Mouse (Mus musculus) limb, embryonic 15.5 days (tissue): ENCODE measurements around the gene Anapc7. TPM values are rescaled to one million over a fixed set of nuclear protein-coding genes. Genes with fewer than 3 reads are reported as not detected.
A peak's percentile ranks its signal among the peaks of the same experiment; 100 is the strongest.

Experiments
- ATAC-seq: fragments of 200-750 bp; cut with Nextera tagmentation; 2 replicates; pipeline ENCODE4 v1.8.0; 2017; ENCODE audit warnings: low read depth, moderate TSS enrichment; ENCODE audit not compliant: insufficient number of reproducible peaks, low FRiP score, low TSS enrichment
- H3K27ac ChIP-seq: fragments of 300-500 bp; sonication (generic); 2 replicates; pipeline ENCODE4 v1.5.1; 2015; ENCODE audit warnings: moderate library complexity, mild to moderate bottlenecking, inconsistent platforms
- H3K27me3 ChIP-seq: fragments of 300-500 bp; sonication (generic); 2 replicates; pipeline ENCODE4 v1.6.1; 2015; ENCODE audit warnings: inconsistent platforms
- H3K36me3 ChIP-seq: fragments of 300-500 bp; sonication (generic); 2 replicates; pipeline ENCODE4 v1.6.1; 2015; ENCODE audit warnings: inconsistent platforms
- H3K4me1 ChIP-seq: fragments of 300-500 bp; sonication (generic); 2 replicates; pipeline ENCODE4 v1.6.1; 2015; ENCODE audit warnings: inconsistent platforms
- H3K4me2 ChIP-seq: fragments of 300-500 bp; sonication (generic); 2 replicates; pipeline ENCODE4 v1.6.1; 2015; ENCODE audit warnings: mild to moderate bottlenecking, inconsistent platforms
- H3K4me3 ChIP-seq: fragments of 300-500 bp; sonication (generic); 2 replicates; pipeline ENCODE4 v1.5.1; 2015; ENCODE audit warnings: mild to moderate bottlenecking, inconsistent platforms
- H3K9ac ChIP-seq: fragments of 300-500 bp; sonication (generic); 2 replicates; pipeline ENCODE4 v1.6.1; 2015; ENCODE audit warnings: inconsistent platforms
- H3K9me3 ChIP-seq: fragments of 300-500 bp; sonication (generic); 2 replicates; pipeline ENCODE4 v1.6.1; 2016; ENCODE audit warnings: inconsistent platforms
- WGBS: fragments of 180-500 bp; shearing (Covaris S2); methylation state at CpG from one replicate; pipeline ENCODE4 v1.1.7; 2015; 5-methylcytosine and 5-hydroxymethylcytosine counted together
- polyA plus RNA-seq: library from polyadenylated mRNA; unstranded; fragments of >200 nt; fragmentation: Nextera tagmentation; extraction: Ambion mirVana; gene quantifications from 2 replicates; pipeline ENCODE4 v1.2.1, GENCODE M21; 2015

The Anapc7 gene
- polyA plus RNA-seq, 1 experiment from 2014 or later, result 40.2 TPM

- no peak overlapping the region for H3K9ac ChIP-seq
- H3K4me3 ChIP-seq, result no peak overlapping the region
- no peaks in the 10 kb centered on the region for H3K27me3 ChIP-seq
- 0 out of 2 replicates have a peak, but pooled peaks have one; percentile 33 for ATAC-seq
- 80% methylated on average over 19 of the region's 19 CpGs for WGBS
- no peak overlapping the region for H3K4me2 ChIP-seq
- H3K36me3 ChIP-seq, result peaks cover 97% of the 10 kb centered on the region
- peak overlapping the region; percentile 57; the same call in 1 of the 2 replicates for H3K27ac ChIP-seq
- H3K9me3 ChIP-seq, result no peaks in the 10 kb centered on the region
- no peaks in the 10 kb centered on the region for H3K4me1 ChIP-seq
Observed at GRCm38 (mm10) chr5:122439400-122440094, 18.1 kb downstream of the Anapc7 start.

- Histone ChIP-seq H3K4me3 (no peak overlapping the region), H3K36me3 (peaks cover 97% of the 10 kb centered on the region), H3K9me3 (no peaks in the 10 kb centered on the region), H3K27ac (0 out of 2 replicates have a peak overlapping the region, but pooled peaks have one; percentile 33), H3K27me3 (no peaks in the 10 kb centered on the region), H3K4me1 (no peaks in the 10 kb centered on the region), H3K9ac (no peak overlapping the region), H3K4me2 (no peak overlapping the region)
- WGBS, result 91% methylated on average over 12 of the region's 12 CpGs
- ATAC-seq, result no peak
Observed at GRCm38 (mm10) chr5:122440095-122440630, 18.7 kb downstream of the Anapc7 start.

GRCm38 (mm10) chr5:122444492-122444891 is 23.0 kb downstream of the Anapc7 start:
- Histone ChIP-seq H3K4me3 (no peak overlapping the region), H3K27me3 (no peaks in the 10 kb centered on the region), H3K9ac (no peak overlapping the region), H3K4me1 (no peaks in the 10 kb centered on the region), H3K36me3 (peaks cover 86% of the 10 kb centered on the region), H3K4me2 (no peak overlapping the region), H3K9me3 (no peaks in the 10 kb centered on the region), H3K27ac (no peak overlapping the region)
- 92% methylated on average over 10 of the region's 10 CpGs for WGBS
- no peak for ATAC-seq

- H3K36me3 ChIP-seq, result peaks cover 80% of the 10 kb centered on the region
- no peaks in the 10 kb centered on the region for H3K4me1 ChIP-seq
- no peaks in the 10 kb centered on the region for H3K27me3 ChIP-seq
- no peak for ATAC-seq
- no peak overlapping the region for H3K4me2 ChIP-seq
- no peak overlapping the region for H3K4me3 ChIP-seq
- 89% methylated on average over 11 of the region's 11 CpGs for WGBS
- no peaks in the 10 kb centered on the region for H3K9me3 ChIP-seq
- H3K9ac ChIP-seq, result no peak overlapping the region
- H3K27ac ChIP-seq, result no peak overlapping the region
Observed at GRCm38 (mm10) chr5:122445051-122445610, 23.6 kb downstream of the Anapc7 start.

- H3K27me3 ChIP-seq, result no peaks in the 10 kb centered on the region
- no peak overlapping the region for H3K9ac ChIP-seq
- H3K36me3 ChIP-seq, result peaks cover 66% of the 10 kb centered on the region
- ATAC-seq, result no peak
- WGBS, result 85% methylated on average over 8 of the region's 8 CpGs
- no peak overlapping the region for H3K4me2 ChIP-seq
- H3K4me3 ChIP-seq, result no peak overlapping the region
- H3K4me1 ChIP-seq, result no peaks in the 10 kb centered on the region
- no peaks in the 10 kb centered on the region for H3K9me3 ChIP-seq
- H3K27ac ChIP-seq, result peak overlapping the region; percentile 12; the same call in 1 of the 2 replicates
Observed at GRCm38 (mm10) chr5:122447857-122448256, 26.4 kb downstream of the Anapc7 start.

- H3K36me3 ChIP-seq, result peaks cover 66% of the 10 kb centered on the region
- WGBS, result 81% methylated on average over 5 of the region's 5 CpGs
Observed at GRCm38 (mm10) chr5:122448869-122449268, 27.4 kb downstream of the Anapc7 start.

GRCm38 (mm10) chr5:122449946-122450345 is 28.5 kb downstream of the Anapc7 start:
- Histone ChIP-seq H3K27ac (no peak overlapping the region), H3K4me1 (no peaks in the 10 kb centered on the region), H3K27me3 (no peaks in the 10 kb centered on the region), H3K4me2 (no peak overlapping the region), H3K9ac (no peak overlapping the region), H3K4me3 (no peak overlapping the region), H3K9me3 (no peaks in the 10 kb centered on the region), H3K36me3 (peaks cover 66% of the 10 kb centered on the region)
- ATAC-seq, result no peak
- WGBS, result 70% methylated on average over 7 of the region's 7 CpGs

More at GRCm38 (mm10) chr5:122448869-122449268, 27.4 kb downstream of the Anapc7 start:
- ATAC-seq, result no peak
- Histone ChIP-seq H3K27me3 (no peaks in the 10 kb centered on the region), H3K9ac (no peak overlapping the region), H3K27ac (no peak overlapping the region), H3K4me3 (no peak overlapping the region), H3K4me1 (no peaks in the 10 kb centered on the region), H3K4me2 (no peak overlapping the region), H3K9me3 (no peaks in the 10 kb centered on the region)

GRCm38 (mm10) chr5:122450913-122451317 is 29.4 kb downstream of the Anapc7 start:
- no peaks in the 10 kb centered on the region for H3K27me3 ChIP-seq
- WGBS, result 70% methylated on average over 5 of the region's 5 CpGs
- no peak overlapping the region for H3K4me3 ChIP-seq
- no peaks in the 10 kb centered on the region for H3K4me1 ChIP-seq
- H3K9ac ChIP-seq, result no peak overlapping the region
- peaks cover 66% of the 10 kb centered on the region for H3K36me3 ChIP-seq
- no peak overlapping the region for H3K4me2 ChIP-seq
- H3K27ac ChIP-seq, result no peak overlapping the region
- no peaks in the 10 kb centered on the region for H3K9me3 ChIP-seq
- ATAC-seq, result no peak

- WGBS, result 85% methylated on average over 5 of the region's 5 CpGs
- Histone ChIP-seq H3K9me3 (no peaks in the 10 kb centered on the region), H3K27me3 (no peaks in the 10 kb centered on the region), H3K4me2 (no peak overlapping the region), H3K36me3 (peaks cover 65% of the 10 kb centered on the region), H3K4me3 (no peak overlapping the region), H3K4me1 (no peaks in the 10 kb centered on the region), H3K27ac (no peak overlapping the region), H3K9ac (no peak overlapping the region)
- no peak for ATAC-seq
Observed at GRCm38 (mm10) chr5:122451324-122451723, 29.8 kb downstream of the Anapc7 start.

- no peaks in the 10 kb centered on the region for H3K9me3 ChIP-seq
- no peaks in the 10 kb centered on the region for H3K27me3 ChIP-seq
- no peaks in the 10 kb centered on the region for H3K4me1 ChIP-seq
- no peak overlapping the region; the same call in 1 of the 2 replicates for H3K27ac ChIP-seq
- no peak overlapping the region for H3K4me2 ChIP-seq
- WGBS, result 79% methylated on average over 7 of the region's 7 CpGs
- H3K36me3 ChIP-seq, result peaks cover 67% of the 10 kb centered on the region
- H3K9ac ChIP-seq, result no peak overlapping the region
- H3K4me3 ChIP-seq, result no peak overlapping the region
- no peak for ATAC-seq
Observed at GRCm38 (mm10) chr5:122452194-122452593, 30.7 kb downstream of the Anapc7 start.

GRCm38 (mm10) chr5:122453188-122453587 is 31.7 kb downstream of the Anapc7 start:
- H3K27ac ChIP-seq, result no peak overlapping the region
- no peaks in the 10 kb centered on the region for H3K27me3 ChIP-seq
- H3K36me3 ChIP-seq, result peaks cover 74% of the 10 kb centered on the region
- 81% methylated on average over 6 of the region's 6 CpGs for WGBS
- no peak overlapping the region for H3K4me3 ChIP-seq
- no peak for ATAC-seq
- no peaks in the 10 kb centered on the region for H3K9me3 ChIP-seq
- no peak overlapping the region for H3K9ac ChIP-seq
- no peak overlapping the region for H3K4me2 ChIP-seq
- no peaks in the 10 kb centered on the region for H3K4me1 ChIP-seq

- H3K27me3 ChIP-seq, result no peaks in the 10 kb centered on the region
- no peaks in the 10 kb centered on the region for H3K4me1 ChIP-seq
- no peak overlapping the region for H3K4me3 ChIP-seq
- whole genome bisulfite sequencing, result 88% methylated on average over 4 of the region's 4 CpGs
- H3K4me2 ChIP-seq, result no peak overlapping the region
- ATAC-seq, result no peak
- peaks cover 79% of the 10 kb centered on the region for H3K36me3 ChIP-seq
- no peak overlapping the region for H3K9ac ChIP-seq
- no peaks in the 10 kb centered on the region for H3K9me3 ChIP-seq
- H3K27ac ChIP-seq, result no peak overlapping the region
Observed at GRCm38 (mm10) chr5:122454442-122454841, 32.9 kb downstream of the Anapc7 start.
